Mouse (Mus musculus): ENCODE results near the gene Hmox1. TPM values are rescaled to one million over a fixed set of nuclear protein-coding genes. Genes with fewer than 3 reads are reported as not detected.
A peak's percentile ranks its signal among the peaks of the same experiment; 100 is the strongest.

The Hmox1 gene
- polyA plus RNA-seq, 1 experiment from 2014 or later = 9.5 TPM

- Histone ChIP-seq H3K27ac (ENCODE audit: low read length) (peak overlapping the region; percentile 75), H3K9me3 (replicated peaks; ENCODE audit: control insufficient read depth, low read length, poor library complexity, severe bottlenecking) (no peaks in the 10 kb centered on the region), H3K36me3 (ENCODE audit: control insufficient read depth, insufficient read depth, low read length) (no peaks in the 10 kb centered on the region), H3K27me3 (ENCODE audit: control insufficient read depth, insufficient read depth, low read depth, low read length) (no peaks in the 10 kb centered on the region), H3K4me1 (ENCODE audit: control insufficient read depth, insufficient read depth, low read length) (peaks cover 11% of the 10 kb centered on the region), H3K9ac (ENCODE audit: low read depth, low read length) (peak overlapping the region; percentile 59), H3K4me2 (ENCODE audit: low read length) (peak overlapping the region; percentile 80), H3K4me3 (ENCODE audit: low read depth, low read length) (peak overlapping the region; percentile 79)
- peak; percentile 89 for ATAC-seq
- under 1% methylated on average over 9 of the region's 9 CpGs for WGBS
These were observed 15.3 kb downstream of the Hmox1 start for GRCm38 (mm10) chr8:75108527-75109235.

GRCm38 (mm10) chr8:75109236-75109967 lies 16.0 kb downstream of the Hmox1 start, which contains the start of gene Mcm5:
Mcm5 (plus strand) TSS chr8:75109569.
- no peaks in the 10 kb centered on the region for H3K9me3 ChIP-seq (replicated peaks; ENCODE audit: control insufficient read depth, low read length, poor library complexity, severe bottlenecking)
- peak within 1 kb of the TSS; percentile 91 for H3K4me2 ChIP-seq (ENCODE audit: low read length)
- peak within 1 kb of the TSS; percentile 75 for H3K27ac ChIP-seq (ENCODE audit: low read length)
- peak; percentile 100 for ATAC-seq
- peak within 1 kb of the TSS; percentile 79 for H3K4me3 ChIP-seq (ENCODE audit: low read depth, low read length)
- no peaks in the 10 kb centered on the region for H3K36me3 ChIP-seq (ENCODE audit: control insufficient read depth, insufficient read depth, low read length)
- under 1% methylated on average over 59 of the region's 59 CpGs for WGBS
- peak within 1 kb of the TSS; percentile 59 for H3K9ac ChIP-seq (ENCODE audit: low read depth, low read length)
- no peaks in the 10 kb centered on the region for H3K27me3 ChIP-seq (ENCODE audit: control insufficient read depth, insufficient read depth, low read depth, low read length)
- H3K4me1 ChIP-seq (ENCODE audit: control insufficient read depth, insufficient read depth, low read length) = peaks cover 11% of the 10 kb centered on the region

DNA sequence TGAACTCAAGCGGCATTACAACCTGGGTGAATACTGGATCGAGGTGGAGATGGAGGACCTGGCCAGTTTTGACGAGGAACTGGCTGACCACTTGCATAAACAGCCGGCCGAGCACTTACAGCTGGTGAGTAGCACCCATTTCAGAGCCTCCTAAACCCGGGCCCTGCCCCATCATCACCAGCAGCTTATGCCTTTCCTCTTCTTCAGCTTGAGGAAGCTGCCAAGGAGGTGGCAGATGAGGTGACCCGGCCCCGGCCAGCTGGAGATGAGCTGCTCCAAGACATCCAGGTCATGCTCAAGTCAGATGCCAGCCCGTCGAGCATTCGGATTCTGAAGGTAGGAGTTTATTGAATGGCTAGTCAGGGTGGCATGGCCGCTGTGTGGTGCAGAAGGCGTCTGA lies 16.7 kb downstream of the Hmox1 start:
- Histone ChIP-seq H3K4me3 (ENCODE audit: low read depth, low read length) (peak overlapping the region; percentile 79), H3K27ac (ENCODE audit: low read length) (no peak overlapping the region), H3K4me2 (ENCODE audit: low read length) (peak overlapping the region; percentile 91), H3K36me3 (ENCODE audit: control insufficient read depth, insufficient read depth, low read length) (no peaks in the 10 kb centered on the region), H3K27me3 (ENCODE audit: control insufficient read depth, insufficient read depth, low read depth, low read length) (no peaks in the 10 kb centered on the region), H3K4me1 (ENCODE audit: control insufficient read depth, insufficient read depth, low read length) (peaks cover 11% of the 10 kb centered on the region), H3K9ac (ENCODE audit: low read depth, low read length) (peak overlapping the region; percentile 54), H3K9me3 (replicated peaks; ENCODE audit: control insufficient read depth, low read length, poor library complexity, severe bottlenecking) (no peaks in the 10 kb centered on the region)
- no peak for ATAC-seq
- 19% methylated on average over 13 of the region's 13 CpGs for WGBS

DNA sequence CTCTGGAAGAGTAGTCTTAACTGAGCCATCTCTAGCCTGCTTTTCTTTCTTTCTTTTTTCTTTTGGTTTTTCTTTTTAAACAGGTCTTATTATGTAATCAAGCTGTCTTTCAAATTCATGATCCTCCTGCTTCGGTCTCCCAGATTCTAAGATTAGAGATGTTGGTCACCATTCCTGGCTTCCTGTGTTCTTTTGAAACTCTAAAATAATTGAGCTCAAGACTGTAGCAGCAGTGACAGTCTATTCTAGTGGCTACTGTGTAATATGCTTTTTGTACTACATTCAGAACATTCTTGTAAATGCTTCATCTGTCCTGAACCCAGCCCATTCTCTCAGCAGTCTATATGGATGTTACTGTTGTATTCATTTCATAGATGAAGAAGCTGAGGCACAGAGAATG lies 25.1 kb downstream of the Hmox1 start:
- peaks cover 10% of the 10 kb centered on the region for H3K36me3 ChIP-seq (ENCODE audit: control insufficient read depth, insufficient read depth, low read length)
- ATAC-seq = no peak
- H3K9ac ChIP-seq (ENCODE audit: low read depth, low read length) = no peak overlapping the region
- no peaks in the 10 kb centered on the region for H3K27me3 ChIP-seq (ENCODE audit: control insufficient read depth, insufficient read depth, low read depth, low read length)
- H3K27ac ChIP-seq (ENCODE audit: low read length) = no peak overlapping the region
- H3K4me1 ChIP-seq (ENCODE audit: control insufficient read depth, insufficient read depth, low read length) = no peaks in the 10 kb centered on the region
- no peak overlapping the region for H3K4me3 ChIP-seq (ENCODE audit: low read depth, low read length)
- WGBS = 91% methylated on average over 1 of the region's 1 CpGs
- H3K9me3 ChIP-seq (replicated peaks; ENCODE audit: control insufficient read depth, low read length, poor library complexity, severe bottlenecking) = no peaks in the 10 kb centered on the region
- H3K4me2 ChIP-seq (ENCODE audit: low read length) = no peak overlapping the region

DNA sequence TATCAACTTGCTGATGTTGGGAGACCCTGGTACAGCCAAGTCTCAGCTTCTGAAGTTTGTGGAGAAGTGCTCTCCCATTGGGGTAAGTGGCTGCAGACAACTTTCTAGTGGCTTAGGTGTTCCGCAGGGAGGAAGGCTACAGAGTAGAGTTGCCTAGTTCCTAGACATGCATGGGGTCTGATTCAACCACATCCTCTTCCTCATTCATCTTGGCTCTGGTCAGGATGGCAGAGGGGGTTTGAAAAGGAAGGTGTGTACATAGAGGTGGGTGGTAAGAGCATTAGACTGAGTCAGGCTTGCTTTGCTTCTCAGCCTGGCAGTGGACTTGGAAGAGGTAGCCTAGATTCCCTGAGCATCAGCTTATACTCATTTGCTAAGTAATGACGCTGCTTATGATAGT lies 25.9 kb downstream of the Hmox1 start:
- no peak overlapping the region for H3K4me2 ChIP-seq (ENCODE audit: low read length)
- H3K4me1 ChIP-seq (ENCODE audit: control insufficient read depth, insufficient read depth, low read length) = no peaks in the 10 kb centered on the region
- ATAC-seq = no peak
- H3K9ac ChIP-seq (ENCODE audit: low read depth, low read length) = no peak overlapping the region
- H3K36me3 ChIP-seq (ENCODE audit: control insufficient read depth, insufficient read depth, low read length) = peaks cover 12% of the 10 kb centered on the region
- H3K27me3 ChIP-seq (ENCODE audit: control insufficient read depth, insufficient read depth, low read depth, low read length) = no peaks in the 10 kb centered on the region
- no peak overlapping the region for H3K4me3 ChIP-seq (ENCODE audit: low read depth, low read length)
- H3K9me3 ChIP-seq (replicated peaks; ENCODE audit: control insufficient read depth, low read length, poor library complexity, severe bottlenecking) = no peaks in the 10 kb centered on the region
- WGBS = 96% methylated on average over 2 of the region's 2 CpGs
- no peak overlapping the region for H3K27ac ChIP-seq (ENCODE audit: low read length)

- peaks cover 12% of the 10 kb centered on the region for H3K36me3 ChIP-seq (ENCODE audit: control insufficient read depth, insufficient read depth, low read length)
- no peak overlapping the region for H3K4me3 ChIP-seq (ENCODE audit: low read depth, low read length)
- 96% methylated on average over 2 of the region's 2 CpGs for WGBS
- ATAC-seq = no peak
- no peaks in the 10 kb centered on the region for H3K4me1 ChIP-seq (ENCODE audit: control insufficient read depth, insufficient read depth, low read length)
- no peak overlapping the region for H3K4me2 ChIP-seq (ENCODE audit: low read length)
- no peak overlapping the region for H3K27ac ChIP-seq (ENCODE audit: low read length)
- no peaks in the 10 kb centered on the region for H3K9me3 ChIP-seq (replicated peaks; ENCODE audit: control insufficient read depth, low read length, poor library complexity, severe bottlenecking)
- H3K9ac ChIP-seq (ENCODE audit: low read depth, low read length) = no peak overlapping the region
- no peaks in the 10 kb centered on the region for H3K27me3 ChIP-seq (ENCODE audit: control insufficient read depth, insufficient read depth, low read depth, low read length)
These were observed 26.3 kb downstream of the Hmox1 start for GRCm38 (mm10) chr8:75119747-75120146.

DNA sequence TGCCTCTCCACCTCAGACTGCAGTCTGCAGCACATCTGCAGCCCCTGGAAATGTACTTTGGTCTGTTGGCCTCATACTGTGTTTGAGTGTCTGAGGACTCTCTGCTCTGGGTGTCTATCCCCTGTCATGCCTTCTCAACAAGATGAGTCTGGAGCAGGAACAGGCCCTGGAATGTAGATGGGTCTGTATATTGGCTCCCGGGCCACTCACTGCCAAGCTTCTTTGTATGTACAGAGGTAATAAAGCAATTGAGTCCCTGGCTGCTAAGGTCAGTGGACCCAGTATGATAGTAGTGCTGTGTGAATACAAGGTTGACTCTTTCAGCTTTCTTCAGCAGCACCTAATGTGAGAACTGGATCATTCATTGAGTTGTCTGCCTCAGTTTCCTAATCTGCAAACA lies 34.0 kb downstream of the Hmox1 start:
- 94% methylated on average over 1 of the region's 1 CpGs for WGBS
- Histone ChIP-seq H3K27me3 (ENCODE audit: control insufficient read depth, insufficient read depth, low read depth, low read length) (no peaks in the 10 kb centered on the region), H3K36me3 (ENCODE audit: control insufficient read depth, insufficient read depth, low read length) (peaks cover 2% of the 10 kb centered on the region; the same call in 1 of the 2 replicates), H3K27ac (ENCODE audit: low read length) (no peak overlapping the region), H3K4me2 (ENCODE audit: low read length) (no peak overlapping the region), H3K4me1 (ENCODE audit: control insufficient read depth, insufficient read depth, low read length) (no peaks in the 10 kb centered on the region), H3K9ac (ENCODE audit: low read depth, low read length) (no peak overlapping the region), H3K9me3 (replicated peaks; ENCODE audit: control insufficient read depth, low read length, poor library complexity, severe bottlenecking) (no peaks in the 10 kb centered on the region), H3K4me3 (ENCODE audit: low read depth, low read length) (no peak overlapping the region)
- no peak for ATAC-seq

DNA sequence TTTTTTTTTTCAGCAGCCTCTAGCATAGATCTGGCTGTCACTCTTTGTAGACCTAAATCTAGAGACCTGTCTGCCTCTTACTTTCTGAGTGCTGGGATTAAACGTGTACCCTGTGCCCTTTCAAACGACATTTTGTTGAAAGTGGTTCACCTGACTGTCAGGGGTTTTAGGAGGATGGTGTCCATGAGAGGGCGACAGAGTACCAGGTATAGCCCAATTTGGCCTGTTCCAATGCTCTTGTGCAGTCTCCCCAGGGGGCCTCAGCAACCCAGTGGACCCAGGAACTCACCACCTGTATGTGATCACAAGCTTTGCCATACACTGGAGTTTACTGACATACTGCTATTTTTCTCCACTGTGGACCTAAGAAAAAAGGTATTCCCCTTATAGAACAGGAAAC lies 39.1 kb downstream of the Hmox1 start:
- Histone ChIP-seq H3K9ac (ENCODE audit: low read depth, low read length) (no peak overlapping the region), H3K36me3 (ENCODE audit: control insufficient read depth, insufficient read depth, low read length) (no peaks in the 10 kb centered on the region), H3K4me2 (ENCODE audit: low read length) (no peak overlapping the region), H3K4me3 (ENCODE audit: low read depth, low read length) (no peak overlapping the region), H3K27ac (ENCODE audit: low read length) (no peak overlapping the region), H3K27me3 (ENCODE audit: control insufficient read depth, insufficient read depth, low read depth, low read length) (no peaks in the 10 kb centered on the region), H3K9me3 (replicated peaks; ENCODE audit: control insufficient read depth, low read length, poor library complexity, severe bottlenecking) (no peaks in the 10 kb centered on the region), H3K4me1 (ENCODE audit: control insufficient read depth, insufficient read depth, low read length) (no peaks in the 10 kb centered on the region)
- ATAC-seq = no peak
- 16% methylated on average over 3 of the region's 3 CpGs for WGBS

- Histone ChIP-seq H3K9ac (ENCODE audit: low read depth, low read length) (no peak overlapping the region), H3K36me3 (ENCODE audit: control insufficient read depth, insufficient read depth, low read length) (no peaks in the 10 kb centered on the region), H3K9me3 (replicated peaks; ENCODE audit: control insufficient read depth, low read length, poor library complexity, severe bottlenecking) (no peaks in the 10 kb centered on the region), H3K4me3 (ENCODE audit: low read depth, low read length) (no peak overlapping the region), H3K4me1 (ENCODE audit: control insufficient read depth, insufficient read depth, low read length) (no peaks in the 10 kb centered on the region), H3K4me2 (ENCODE audit: low read length) (no peak overlapping the region), H3K27ac (ENCODE audit: low read length) (no peak overlapping the region), H3K27me3 (ENCODE audit: control insufficient read depth, insufficient read depth, low read depth, low read length) (no peaks in the 10 kb centered on the region)
- no peak for ATAC-seq
- 57% methylated on average over 2 of the region's 2 CpGs for WGBS
These were observed 40.0 kb downstream of the Hmox1 start for GRCm38 (mm10) chr8:75133399-75133798.

Data from midbrain, embryonic 16.5 days (tissue).